Mouse (Mus musculus) heart, postnatal 0 days (tissue): Measurements from ENCODE around the gene Cbr3.

ENCODE experiments used
- CTCF ChIP-seq: IDR thresholded peaks from 2 replicates; pipeline ENCODE4 v1.5.1; 2016; ENCODE audit warnings: antibody characterized with exemption, control low read depth, low read depth
- EP300 ChIP-seq: IDR thresholded peaks from 2 replicates; pipeline ENCODE4 v1.6.1; 2016; ENCODE audit warnings: antibody characterized with exemption, low read depth

- no peak for TF ChIP-seq CTCF
- TF ChIP-seq EP300, result no peak
These were observed 56.2 kb downstream of the Cbr3 start for GRCm38 (mm10) chr16:93739251-93739650.
